Mouse (Mus musculus) forebrain, embryonic 11.5 days (tissue): ENCODE results near the gene Ddb1. TPM values are rescaled to one million over a fixed set of nuclear protein-coding genes. Genes with fewer than 3 reads are reported as not detected.
A peak's percentile ranks its signal among the peaks of the same experiment; 100 is the strongest.

Experiments
- ATAC-seq: fragments of 200-750 bp; cut with Nextera tagmentation; replicated peaks from 2 replicates; pipeline ENCODE4 v1.8.0; 2017; ENCODE audit warnings: moderate TSS enrichment; ENCODE audit not compliant: low FRiP score
- DNase-seq: peaks from one replicate; pipeline ENCODE4 v3.0.0-alpha.2; 2017; ENCODE audit warnings: low spot score
- H3K27ac ChIP-seq: fragments of 300-500 bp; sonication (generic); 2 replicates; pipeline ENCODE4 v1.5.1; 2014; ENCODE audit warnings: low read depth, low read length
- H3K27me3 ChIP-seq: fragments of 300-500 bp; sonication (generic); 2 replicates; pipeline ENCODE4 v1.6.1; 2014; ENCODE audit warnings: mild to moderate bottlenecking, low read length, mixed read lengths; ENCODE audit not compliant: control insufficient read depth, insufficient read depth
- H3K36me3 ChIP-seq: fragments of 300-500 bp; sonication (generic); 2 replicates; pipeline ENCODE4 v1.6.1; 2014; ENCODE audit warnings: mild to moderate bottlenecking, low read length, moderate library complexity, mixed read lengths; ENCODE audit not compliant: control insufficient read depth, insufficient read depth
- H3K4me1 ChIP-seq: fragments of 300-500 bp; sonication (generic); replicated peaks from 2 replicates; pipeline ENCODE4 v1.6.1; 2014; ENCODE audit warnings: low read length, mixed read lengths; ENCODE audit not compliant: control insufficient read depth, insufficient read depth
- H3K4me2 ChIP-seq: fragments of 300-500 bp; sonication (generic); 2 replicates; pipeline ENCODE4 v1.6.1; 2014; ENCODE audit warnings: low read depth, mild to moderate bottlenecking, low read length, moderate library complexity, mixed read lengths; ENCODE audit not compliant: severe bottlenecking
- H3K4me3 ChIP-seq: fragments of 300-500 bp; sonication (generic); 2 replicates; pipeline ENCODE4 v1.5.1; 2014; ENCODE audit warnings: low read depth, low read length
- H3K9ac ChIP-seq: fragments of 300-500 bp; sonication (generic); 2 replicates; pipeline ENCODE4 v1.6.1; 2014; ENCODE audit warnings: low read length
- H3K9me3 ChIP-seq: fragments of 300-500 bp; sonication (generic); 2 replicates; pipeline ENCODE4 v1.6.1; 2016; ENCODE audit warnings: low read length, mixed read lengths; ENCODE audit not compliant: control insufficient read depth
- WGBS: fragments of 180-500 bp; shearing (Covaris S2); extraction: QIAGEN DNeasy Blood & Tissue Kit; methylation state at CpG from one replicate; pipeline ENCODE4 v1.1.7; 2014; 5-methylcytosine and 5-hydroxymethylcytosine counted together
- polyA plus RNA-seq: library from polyadenylated mRNA; unstranded; fragments of >200 nt; fragmentation: Nextera tagmentation; extraction: Ambion mirVana; gene quantifications from 2 replicates; pipeline ENCODE4 v1.2.1, GENCODE M21; 2014

The Ddb1 gene
- polyA plus RNA-seq, 1 experiment from 2014 or later, result 392 TPM

GRCm38 (mm10) chr19:10585112-10585511, 20.0 kb upstream of the Ddb1 start:
- ATAC-seq, result no peak
- WGBS, result 91% methylated on average over 8 of the region's 8 CpGs

GRCm38 (mm10) chr19:10587231-10587630, 17.9 kb upstream of the Ddb1 start:
- Histone ChIP-seq H3K9me3 (no peaks in the 10 kb centered on the region), H3K4me1 (no peaks in the 10 kb centered on the region), H3K4me2 (no peak overlapping the region), H3K4me3 (no peak overlapping the region), H3K9ac (no peak overlapping the region), H3K27ac (no peak overlapping the region), H3K36me3 (no peaks in the 10 kb centered on the region), H3K27me3 (no peaks in the 10 kb centered on the region)
- WGBS, result 86% methylated on average over 8 of the region's 8 CpGs
- ATAC-seq (no peak), DNase-seq (no peak)

More at GRCm38 (mm10) chr19:10585112-10585511, 20.0 kb upstream of the Ddb1 start:
- Histone ChIP-seq H3K9ac (no peak overlapping the region), H3K27ac (no peak overlapping the region), H3K4me2 (no peak overlapping the region), H3K36me3 (no peaks in the 10 kb centered on the region), H3K4me1 (no peaks in the 10 kb centered on the region), H3K4me3 (no peak overlapping the region), H3K9me3 (no peaks in the 10 kb centered on the region), H3K27me3 (no peaks in the 10 kb centered on the region)
- DNase-seq, result no peak

GRCm38 (mm10) chr19:10589127-10589857, 15.8 kb upstream of the Ddb1 start:
- Histone ChIP-seq H3K4me3 (no peak overlapping the region), H3K9me3 (no peaks in the 10 kb centered on the region), H3K27ac (no peak overlapping the region), H3K4me1 (no peaks in the 10 kb centered on the region), H3K4me2 (no peak overlapping the region), H3K36me3 (no peaks in the 10 kb centered on the region; the same call in 1 of the 2 replicates), H3K27me3 (no peaks in the 10 kb centered on the region), H3K9ac (no peak overlapping the region)
- 69% methylated on average over 5 of the region's 5 CpGs for WGBS
- DNase-seq (no peak), ATAC-seq (no peak)

DNA sequence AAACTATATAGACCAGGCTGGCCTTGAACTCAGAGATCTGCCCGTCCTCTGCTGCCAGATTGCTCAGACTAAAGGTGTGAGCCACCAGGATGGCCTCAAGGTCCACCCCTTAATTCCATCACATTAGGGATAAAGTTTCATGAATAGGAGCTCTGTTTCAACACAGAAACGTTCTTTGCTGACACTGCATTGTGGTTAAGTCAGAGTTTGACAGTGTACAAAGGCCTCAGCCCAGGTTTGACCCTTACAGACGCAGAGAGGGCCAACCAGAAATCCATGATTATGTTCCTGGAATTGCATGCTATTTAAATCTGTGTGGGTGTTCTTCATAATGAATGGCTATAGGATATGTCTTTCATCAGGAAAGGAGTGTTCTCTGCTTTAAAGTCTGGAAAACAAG, 14.8 kb upstream of the Ddb1 start:
- H3K4me1 ChIP-seq, result no peaks in the 10 kb centered on the region
- ATAC-seq (no peak), DNase-seq (no peak)
- H3K9me3 ChIP-seq, result no peaks in the 10 kb centered on the region
- no peak overlapping the region for H3K4me3 ChIP-seq
- no peak overlapping the region for H3K27ac ChIP-seq
- H3K36me3 ChIP-seq, result no peaks in the 10 kb centered on the region; the same call in 1 of the 2 replicates
- WGBS, result 64% methylated on average over 3 of the region's 3 CpGs
- no peak overlapping the region for H3K9ac ChIP-seq
- H3K27me3 ChIP-seq, result no peaks in the 10 kb centered on the region
- no peak overlapping the region for H3K4me2 ChIP-seq

- Histone ChIP-seq H3K27me3 (no peaks in the 10 kb centered on the region), H3K36me3 (no peaks in the 10 kb centered on the region; the same call in 1 of the 2 replicates), H3K4me1 (no peaks in the 10 kb centered on the region), H3K9ac (no peak overlapping the region), H3K4me2 (no peak overlapping the region), H3K4me3 (no peak overlapping the region), H3K27ac (no peak overlapping the region), H3K9me3 (no peaks in the 10 kb centered on the region)
- ATAC-seq (no peak), DNase-seq (no peak)
- 95% methylated on average over 6 of the region's 6 CpGs for WGBS
These were observed 13.3 kb upstream of the Ddb1 start for GRCm38 (mm10) chr19:10591659-10592377.

DNA sequence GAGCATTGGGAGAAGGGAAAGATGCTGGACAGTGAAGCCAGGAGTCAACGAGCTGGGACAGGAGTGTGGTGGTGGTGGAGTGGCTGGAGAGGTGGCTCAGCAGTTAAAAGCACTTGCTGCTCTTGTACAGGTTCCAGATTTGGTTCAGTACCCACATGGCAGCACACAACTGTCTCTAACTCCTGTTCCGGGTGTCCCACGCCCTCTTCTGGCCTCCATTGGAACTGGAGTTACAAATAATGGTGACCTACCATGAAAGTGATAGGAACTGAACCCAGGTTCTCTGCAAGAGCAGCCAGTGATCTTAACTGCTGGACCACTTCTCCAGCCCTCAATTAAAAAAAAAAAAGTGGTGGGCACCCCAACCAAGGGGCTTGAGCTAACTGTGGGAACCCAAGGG, 6.9 kb upstream of the Ddb1 start:
- DNase-seq, result no peak
- no peak for ATAC-seq
- no peaks in the 10 kb centered on the region; the same call in 1 of the 2 replicates for H3K4me1 ChIP-seq

DNA sequence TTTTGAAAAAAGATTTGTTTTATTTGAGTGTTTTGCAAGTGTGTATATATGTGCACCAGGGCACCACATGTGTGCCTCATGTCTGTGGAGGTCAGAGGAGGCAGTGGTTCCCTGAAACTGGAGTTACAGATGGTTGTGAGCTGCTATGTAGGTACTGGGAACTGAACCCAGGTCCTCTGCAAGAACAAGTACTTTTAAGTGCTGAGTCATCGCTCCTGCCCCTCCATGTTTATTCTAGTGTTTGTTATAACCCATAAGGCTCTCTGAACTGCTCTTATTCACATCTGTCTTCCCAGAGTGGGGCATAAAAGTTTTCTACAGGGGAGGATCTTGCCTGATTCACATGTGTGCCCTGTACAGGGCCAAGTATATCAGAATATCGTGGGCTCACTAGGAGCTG, 5.5 kb upstream of the Ddb1 start:
- no peak for DNase-seq
- H3K36me3 ChIP-seq, result no peaks in the 10 kb centered on the region
- WGBS, result 89% methylated on average over 2 of the region's 2 CpGs

More for the DNA sequence above, 6.9 kb upstream of the Ddb1 start:
- no peak overlapping the region for H3K4me3 ChIP-seq
- H3K27me3 ChIP-seq, result no peaks in the 10 kb centered on the region
- 38% methylated on average over 3 of the region's 3 CpGs for WGBS
- no peaks in the 10 kb centered on the region for H3K36me3 ChIP-seq
- H3K9me3 ChIP-seq, result no peaks in the 10 kb centered on the region
- H3K27ac ChIP-seq, result no peak overlapping the region
- no peak overlapping the region for H3K9ac ChIP-seq
- H3K4me2 ChIP-seq, result no peak overlapping the region

GRCm38 (mm10) chr19:10602247-10602769, 2.8 kb upstream of the Ddb1 start:
- Histone ChIP-seq H3K4me2 (peak overlapping the region; percentile 53), H3K9me3 (no peaks in the 10 kb centered on the region), H3K4me3 (peak overlapping the region; percentile 28), H3K27ac (peak overlapping the region; percentile 93), H3K36me3 (no peaks in the 10 kb centered on the region), H3K27me3 (no peaks in the 10 kb centered on the region), H3K4me1 (peaks cover 12% of the 10 kb centered on the region), H3K9ac (peak overlapping the region; percentile 85)
- ATAC-seq, result 0 out of 2 replicates have a peak, but pooled peaks have one; percentile 37
- DNase-seq, result no peak
- 4% methylated on average over 6 of the region's 6 CpGs for WGBS

More for the DNA sequence above, 5.5 kb upstream of the Ddb1 start:
- no peak overlapping the region for H3K4me3 ChIP-seq
- H3K9ac ChIP-seq, result no peak overlapping the region
- no peaks in the 10 kb centered on the region; the same call in 1 of the 2 replicates for H3K4me1 ChIP-seq
- H3K9me3 ChIP-seq, result no peaks in the 10 kb centered on the region
- no peak for ATAC-seq
- H3K27me3 ChIP-seq, result no peaks in the 10 kb centered on the region
- no peak overlapping the region for H3K4me2 ChIP-seq
- no peak overlapping the region for H3K27ac ChIP-seq
